Mouse (Mus musculus): ENCODE measurements around the gene Trappc6a. TPM values are rescaled to one million over a fixed set of nuclear protein-coding genes. Genes with fewer than 3 reads are reported as not detected.

Gene Trappc6a
- polyA plus RNA-seq, 1 experiment from 2014 or later: 63.7 TPM

- H3K4me2 ChIP-seq (replicated peaks; ENCODE audit: low read depth, low read length): peak overlapping the region; percentile 71
- 0 out of 2 replicates have a peak, but pooled peaks cover 3% of the 10 kb centered on the region for H3K36me3 ChIP-seq (ENCODE audit: control insufficient read depth, insufficient read depth, low read length)
- H3K27me3 ChIP-seq (ENCODE audit: control insufficient read depth, insufficient read depth, low read length): peaks cover 60% of the 10 kb centered on the region
- H3K9ac ChIP-seq (ENCODE audit: low read depth, low read length): peak overlapping the region; percentile 44
- H3K9me3 ChIP-seq (ENCODE audit: control insufficient read depth, low read length): no peaks in the 10 kb centered on the region
- H3K4me1 ChIP-seq (ENCODE audit: control insufficient read depth, insufficient read depth, low read length): peaks cover 18% of the 10 kb centered on the region
- peak overlapping the region; percentile 39 for H3K4me3 ChIP-seq (ENCODE audit: low read length)
- under 1% methylated on average over 64 of the region's 64 CpGs for whole genome bisulfite sequencing
- ATAC-seq (ENCODE audit: low FRiP score, low TSS enrichment): peak; percentile 43; the same call in 1 of the 2 replicates
- no peak overlapping the region for H3K27ac ChIP-seq (ENCODE audit: low read depth, low read length)
Measured at GRCm38 (mm10) chr7:19523757-19524419, 15.7 kb downstream of the Trappc6a start.

- WGBS: 14% methylated on average over 24 of the region's 24 CpGs
- peak overlapping the region; percentile 44; the same call in 1 of the 2 replicates for H3K9ac ChIP-seq (ENCODE audit: low read depth, low read length)
- ATAC-seq (ENCODE audit: low FRiP score, low TSS enrichment): 0 out of 2 replicates have a peak, but pooled peaks have one; percentile 16
Measured at GRCm38 (mm10) chr7:19524420-19525104, 16.4 kb downstream of the Trappc6a start.

GRCm38 (mm10) chr7:19525105-19525481 is 16.9 kb downstream of the Trappc6a start:
- WGBS: 44% methylated on average over 2 of the region's 2 CpGs
- H3K9ac ChIP-seq (ENCODE audit: low read depth, low read length): no peak overlapping the region
- H3K9me3 ChIP-seq (ENCODE audit: control insufficient read depth, low read length): no peaks in the 10 kb centered on the region
- no peak overlapping the region for H3K4me2 ChIP-seq (replicated peaks; ENCODE audit: low read depth, low read length)
- no peak overlapping the region for H3K4me3 ChIP-seq (ENCODE audit: low read length)
- H3K27ac ChIP-seq (ENCODE audit: low read depth, low read length): no peak overlapping the region
- peaks cover 18% of the 10 kb centered on the region for H3K4me1 ChIP-seq (ENCODE audit: control insufficient read depth, insufficient read depth, low read length)
- H3K36me3 ChIP-seq (ENCODE audit: control insufficient read depth, insufficient read depth, low read length): peaks cover 12% of the 10 kb centered on the region; the same call in 1 of the 2 replicates
- peaks cover 51% of the 10 kb centered on the region for H3K27me3 ChIP-seq (ENCODE audit: control insufficient read depth, insufficient read depth, low read length)
- no peak for ATAC-seq (ENCODE audit: low FRiP score, low TSS enrichment)

More at GRCm38 (mm10) chr7:19524420-19525104, 16.4 kb downstream of the Trappc6a start:
- Histone ChIP-seq H3K27me3 (ENCODE audit: control insufficient read depth, insufficient read depth, low read length) (peaks cover 54% of the 10 kb centered on the region), H3K9me3 (ENCODE audit: control insufficient read depth, low read length) (no peaks in the 10 kb centered on the region), H3K4me1 (ENCODE audit: control insufficient read depth, insufficient read depth, low read length) (peaks cover 18% of the 10 kb centered on the region), H3K4me2 (replicated peaks; ENCODE audit: low read depth, low read length) (peak overlapping the region; percentile 71), H3K27ac (ENCODE audit: low read depth, low read length) (no peak overlapping the region), H3K4me3 (ENCODE audit: low read length) (peak overlapping the region; percentile 39), H3K36me3 (ENCODE audit: control insufficient read depth, insufficient read depth, low read length) (peaks cover 9% of the 10 kb centered on the region; the same call in 1 of the 2 replicates)

GRCm38 (mm10) chr7:19531077-19531476 is 22.9 kb downstream of the Trappc6a start:
- Histone ChIP-seq H3K9ac (ENCODE audit: low read depth, low read length) (no peak overlapping the region), H3K4me2 (replicated peaks; ENCODE audit: low read depth, low read length) (no peak overlapping the region), H3K4me3 (ENCODE audit: low read length) (no peak overlapping the region), H3K27me3 (ENCODE audit: control insufficient read depth, insufficient read depth, low read length) (no peaks in the 10 kb centered on the region), H3K36me3 (ENCODE audit: control insufficient read depth, insufficient read depth, low read length) (peaks cover 61% of the 10 kb centered on the region), H3K4me1 (ENCODE audit: control insufficient read depth, insufficient read depth, low read length) (no peaks in the 10 kb centered on the region), H3K27ac (ENCODE audit: low read depth, low read length) (no peak overlapping the region), H3K9me3 (ENCODE audit: control insufficient read depth, low read length) (no peaks in the 10 kb centered on the region)
- peak; percentile 21; the same call in 1 of the 2 replicates for ATAC-seq (ENCODE audit: low FRiP score, low TSS enrichment)
- WGBS: 59% methylated on average over 10 of the region's 10 CpGs

GRCm38 (mm10) chr7:19532240-19532639 is 24.0 kb downstream of the Trappc6a start:
- no peaks in the 10 kb centered on the region for H3K9me3 ChIP-seq (ENCODE audit: control insufficient read depth, low read length)
- WGBS: 89% methylated on average over 14 of the region's 14 CpGs
- no peak overlapping the region for H3K27ac ChIP-seq (ENCODE audit: low read depth, low read length)
- no peak overlapping the region for H3K9ac ChIP-seq (ENCODE audit: low read depth, low read length)
- no peak overlapping the region for H3K4me3 ChIP-seq (ENCODE audit: low read length)
- no peak for ATAC-seq (ENCODE audit: low FRiP score, low TSS enrichment)
- no peaks in the 10 kb centered on the region for H3K4me1 ChIP-seq (ENCODE audit: control insufficient read depth, insufficient read depth, low read length)
- H3K27me3 ChIP-seq (ENCODE audit: control insufficient read depth, insufficient read depth, low read length): no peaks in the 10 kb centered on the region
- peaks cover 61% of the 10 kb centered on the region for H3K36me3 ChIP-seq (ENCODE audit: control insufficient read depth, insufficient read depth, low read length)
- no peak overlapping the region for H3K4me2 ChIP-seq (replicated peaks; ENCODE audit: low read depth, low read length)

- Histone ChIP-seq H3K4me2 (replicated peaks; ENCODE audit: low read depth, low read length) (no peak overlapping the region), H3K4me1 (ENCODE audit: control insufficient read depth, insufficient read depth, low read length) (no peaks in the 10 kb centered on the region), H3K9me3 (ENCODE audit: control insufficient read depth, low read length) (no peaks in the 10 kb centered on the region), H3K4me3 (ENCODE audit: low read length) (no peak overlapping the region), H3K27me3 (ENCODE audit: control insufficient read depth, insufficient read depth, low read length) (no peaks in the 10 kb centered on the region), H3K9ac (ENCODE audit: low read depth, low read length) (no peak overlapping the region), H3K27ac (ENCODE audit: low read depth, low read length) (no peak overlapping the region), H3K36me3 (ENCODE audit: control insufficient read depth, insufficient read depth, low read length) (peaks cover 51% of the 10 kb centered on the region)
- no peak for ATAC-seq (ENCODE audit: low FRiP score, low TSS enrichment)
- WGBS: 94% methylated on average over 10 of the region's 10 CpGs
Measured at GRCm38 (mm10) chr7:19534676-19535075, 26.5 kb downstream of the Trappc6a start.

- no peak overlapping the region for H3K4me2 ChIP-seq (replicated peaks; ENCODE audit: low read depth, low read length)
- 92% methylated on average over 2 of the region's 2 CpGs for WGBS
- no peaks in the 10 kb centered on the region; the same call in 1 of the 2 replicates for H3K36me3 ChIP-seq (ENCODE audit: control insufficient read depth, insufficient read depth, low read length)
- no peaks in the 10 kb centered on the region for H3K9me3 ChIP-seq (ENCODE audit: control insufficient read depth, low read length)
- no peak overlapping the region for H3K9ac ChIP-seq (ENCODE audit: low read depth, low read length)
- H3K27ac ChIP-seq (ENCODE audit: low read depth, low read length): no peak overlapping the region
- 0 out of 2 replicates have a peak, but pooled peaks have one; percentile 5 for ATAC-seq (ENCODE audit: low FRiP score, low TSS enrichment)
- no peaks in the 10 kb centered on the region for H3K27me3 ChIP-seq (ENCODE audit: control insufficient read depth, insufficient read depth, low read length)
- H3K4me3 ChIP-seq (ENCODE audit: low read length): no peak overlapping the region
- H3K4me1 ChIP-seq (ENCODE audit: control insufficient read depth, insufficient read depth, low read length): 0 out of 2 replicates have a peak, but pooled peaks cover 7% of the 10 kb centered on the region
Measured at GRCm38 (mm10) chr7:19540771-19541566, 32.8 kb downstream of the Trappc6a start.

GRCm38 (mm10) chr7:19541681-19542154 is 33.5 kb downstream of the Trappc6a start:
- Histone ChIP-seq H3K36me3 (ENCODE audit: control insufficient read depth, insufficient read depth, low read length) (no peaks in the 10 kb centered on the region), H3K9ac (ENCODE audit: low read depth, low read length) (no peak overlapping the region), H3K9me3 (ENCODE audit: control insufficient read depth, low read length) (no peaks in the 10 kb centered on the region), H3K4me2 (replicated peaks; ENCODE audit: low read depth, low read length) (no peak overlapping the region), H3K27me3 (ENCODE audit: control insufficient read depth, insufficient read depth, low read length) (no peaks in the 10 kb centered on the region), H3K4me3 (ENCODE audit: low read length) (no peak overlapping the region), H3K27ac (ENCODE audit: low read depth, low read length) (no peak overlapping the region), H3K4me1 (ENCODE audit: control insufficient read depth, insufficient read depth, low read length) (0 out of 2 replicates have a peak, but pooled peaks cover 7% of the 10 kb centered on the region)
- 70% methylated on average over 7 of the region's 7 CpGs for WGBS
- ATAC-seq (ENCODE audit: low FRiP score, low TSS enrichment): peak; percentile 55
